Mouse (Mus musculus): ENCODE measurements at regions not wholly inside any gene's neighbourhood (a gene's known extent, or its start where the extent isn't known, plus 50 kb on each side); places are given as distances from the start of the nearest gene placed in this dataset.

DNA sequence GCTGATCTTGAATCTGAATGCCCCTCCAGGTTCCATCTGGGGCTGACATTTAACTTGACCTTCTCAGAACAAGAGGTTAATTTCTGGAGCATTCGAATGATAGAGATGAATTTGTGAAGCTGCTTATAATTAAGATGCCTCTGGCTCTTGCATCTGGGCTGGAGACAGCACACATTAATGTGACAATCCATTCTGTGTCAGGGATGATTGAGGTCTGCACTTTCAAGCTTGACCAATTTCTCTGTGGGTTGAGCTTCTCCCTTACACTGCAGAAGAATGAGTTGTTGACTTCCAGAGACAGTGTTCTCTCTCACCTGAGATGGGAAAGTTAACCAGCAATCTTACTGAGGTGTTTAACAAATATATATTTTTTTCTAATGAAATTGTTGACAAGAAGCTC, 541.8 kb downstream of the Edem1 start:
- DNase-seq, result no peak

- no peak for DNase-seq
Measured at GRCm38 (mm10) chr6:109371931-109372330, 543.5 kb downstream of the Edem1 start.

- no peak for DNase-seq
Measured at GRCm38 (mm10) chr6:109387212-109387611, 558.8 kb downstream of the Edem1 start.

DNA sequence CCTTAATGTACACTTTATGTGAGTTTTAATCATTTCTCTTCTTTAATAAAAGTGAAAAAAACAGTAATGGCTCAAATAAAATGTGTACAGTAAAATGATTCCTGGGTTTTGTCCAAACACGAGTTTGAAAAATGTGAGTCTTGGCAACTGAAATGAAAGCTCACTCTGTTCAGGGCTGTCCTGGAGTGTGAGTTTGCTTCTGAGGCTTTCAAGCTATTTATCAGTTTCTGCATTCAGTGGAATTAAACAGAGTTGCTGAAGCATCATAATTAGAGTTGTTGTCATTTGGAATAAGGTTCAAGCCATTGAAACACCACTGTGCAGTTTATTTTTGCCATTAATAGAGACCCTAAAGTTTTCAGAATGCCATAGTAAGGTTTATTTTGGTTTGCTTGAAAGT, 561.3 kb downstream of the Edem1 start:
- DNase-seq, result no peak

DNA sequence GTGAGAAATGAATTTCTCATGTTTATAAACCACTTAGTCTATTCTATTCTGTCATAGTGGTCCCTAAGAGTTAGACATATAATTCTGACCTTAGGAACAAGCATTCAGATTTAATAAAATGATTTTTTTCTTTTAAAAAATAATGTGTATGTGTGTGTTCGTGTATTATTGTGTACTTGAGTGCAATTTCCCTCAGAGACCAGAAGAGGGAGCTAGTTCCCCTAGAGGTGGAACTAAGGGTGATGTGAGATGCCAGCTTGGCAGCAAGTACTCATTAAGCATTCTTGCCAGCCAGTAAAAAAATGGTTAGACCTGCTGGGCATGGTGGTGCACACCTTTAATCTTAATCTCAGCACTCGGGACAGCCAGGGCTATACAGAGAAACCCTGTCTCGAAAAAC, 570.2 kb downstream of the Edem1 start:
- peak; percentile 13 to 18 for DNase-seq

GRCm38 (mm10) chr6:109419505-109420239, 591.2 kb downstream of the Edem1 start:
- DNase-seq, result no peak

DNA sequence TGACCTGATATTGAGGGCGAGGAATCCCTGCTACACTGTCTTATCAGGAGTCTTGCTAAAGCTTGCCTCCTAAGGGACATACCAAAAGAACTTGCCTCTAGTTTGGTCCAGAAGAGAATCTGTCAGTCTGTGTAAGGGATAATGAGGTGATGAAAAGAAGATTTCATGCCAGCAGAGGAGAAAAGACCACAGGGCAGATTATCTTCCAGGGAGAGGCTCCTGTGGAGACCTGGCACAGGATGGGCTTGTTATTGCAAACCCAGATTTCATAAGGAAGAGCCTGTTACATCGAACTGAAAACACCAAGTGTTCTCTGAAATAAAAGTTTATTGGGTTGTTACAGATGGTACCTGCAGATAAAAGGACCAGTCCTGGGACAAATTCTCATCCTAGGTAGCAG, 605.2 kb downstream of the Edem1 start:
- DNase-seq, result peak; percentile 29 to 40

All from cerebellum, postnatal 14 days (tissue).